Mouse (Mus musculus) myocyte (in vitro differentiated cells): ENCODE results near the gene Tceal9.

Experiments
- CEBPB ChIP-seq: IDR thresholded peaks from 2 replicates; pipeline ENCODE4 v1.6.1; 2011; ENCODE audit warnings: mild to moderate bottlenecking, moderate library complexity; ENCODE audit not compliant: poor library complexity, insufficient read depth, severe bottlenecking
- E2F4 ChIP-seq: IDR thresholded peaks from one replicate; pipeline ENCODE4 v1.6.1; 2011; ENCODE audit warnings: mild to moderate bottlenecking, control low read depth, moderate library complexity; ENCODE audit not compliant: insufficient read depth
- MAX ChIP-seq: IDR thresholded peaks from one replicate; pipeline ENCODE4 v1.6.1; 2011; ENCODE audit warnings: low read depth, mild to moderate bottlenecking, control low read depth
- MYOD1 ChIP-seq, 3 experiments: IDR thresholded peaks; one replicate each; pipeline ENCODE4 v1.6.1; 2011; ENCODE audit warnings: control low read depth in 2 of 3, low read depth in 2 of 3, mild to moderate bottlenecking in 2 of 3, moderate library complexity in 1 of 3; ENCODE audit not compliant: insufficient read length in 2 of 3, control insufficient read depth in 1 of 3
- MYOG ChIP-seq, 3 experiments: IDR thresholded peaks; one replicate each; pipeline ENCODE4 v1.6.1; 2011; ENCODE audit warnings: control low read depth in 2 of 3, low read depth in 2 of 3, mild to moderate bottlenecking in 2 of 3; ENCODE audit not compliant: insufficient read length in 2 of 3, control insufficient read depth in 1 of 3, insufficient read depth in 1 of 3
- POLR2A ChIP-seq: IDR thresholded peaks from one replicate; pipeline ENCODE4 v1.6.1; 2011; ENCODE audit warnings: low read depth, mild to moderate bottlenecking, control low read depth, moderate library complexity; ENCODE audit not compliant: insufficient read length
- POLR2AphosphoS2 ChIP-seq: IDR thresholded peaks from one replicate; pipeline ENCODE4 v1.6.1; 2011; ENCODE audit warnings: low read depth, control low read depth; ENCODE audit not compliant: insufficient read length
- REST ChIP-seq: IDR thresholded peaks from one replicate; pipeline ENCODE4 v1.6.1; 2011; ENCODE audit warnings: mild to moderate bottlenecking, control low read depth, moderate library complexity; ENCODE audit not compliant: insufficient read depth, insufficient read length
- SRF ChIP-seq: IDR thresholded peaks from one replicate; pipeline ENCODE4 v1.6.1; 2011; ENCODE audit warnings: low read depth; ENCODE audit not compliant: control insufficient read depth, insufficient read length
- TCF12 ChIP-seq: IDR thresholded peaks from one replicate; pipeline ENCODE4 v1.6.1; 2011; ENCODE audit warnings: mild to moderate bottlenecking, control low read depth; ENCODE audit not compliant: poor library complexity, insufficient read depth, severe bottlenecking
- TCF3 ChIP-seq: IDR thresholded peaks from one replicate; pipeline ENCODE4 v1.6.1; 2011; ENCODE audit warnings: low read depth, control low read depth; ENCODE audit not compliant: insufficient read length
- USF1 ChIP-seq: IDR thresholded peaks from one replicate; pipeline ENCODE4 v1.6.1; 2011; ENCODE audit warnings: low read depth, mild to moderate bottlenecking, control low read depth, moderate library complexity

DNA sequence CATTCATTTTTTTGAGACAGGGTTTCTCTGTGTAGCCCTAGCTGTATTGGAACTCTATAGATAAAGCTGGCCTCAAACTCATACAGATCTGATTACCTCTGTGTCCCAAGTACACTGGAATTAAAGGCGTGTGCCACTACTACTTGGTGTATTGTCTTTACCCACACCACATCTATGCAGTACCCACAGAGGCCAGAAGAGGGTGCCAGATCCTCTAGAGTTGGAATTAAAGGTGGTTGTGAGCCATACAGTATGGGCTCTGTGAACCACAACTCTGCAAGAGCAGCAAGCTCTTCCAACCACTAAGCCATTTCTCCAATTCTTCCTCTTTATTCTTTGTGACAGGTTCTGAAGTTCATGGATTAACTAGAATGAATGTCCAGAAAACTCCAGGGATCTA is 48.0 kb upstream of the Tceal9 start:
- no peak for TF ChIP-seq POLR2A
- TF ChIP-seq USF1, result no peak
- no peak for TF ChIP-seq CEBPB
- no peak for TF ChIP-seq MYOG (IDR thresholded peaks at IDR 0.05; ENCODE audit: control insufficient read depth in 1 of 3, insufficient read depth in 1 of 3, insufficient read length in 2 of 3, low read depth in 2 of 3)
- TF ChIP-seq MYOD1 (IDR thresholded peaks at IDR 0.05; ENCODE audit: control insufficient read depth in 1 of 3, insufficient read length in 2 of 3, low read depth in 2 of 3), result no peak
- no peak for TF ChIP-seq TCF12
- TF ChIP-seq POLR2AphosphoS2, result no peak
- TF ChIP-seq E2F4, result no peak
- no peak for TF ChIP-seq MAX
- no peak for TF ChIP-seq REST
- no peak for TF ChIP-seq TCF3
- no peak for TF ChIP-seq SRF
